Mouse (Mus musculus): ENCODE results near the gene Rplp1. TPM values are rescaled to one million over a fixed set of nuclear protein-coding genes. Genes with fewer than 3 reads are reported as not detected.

Gene Rplp1
- total and polyA plus RNA-seq, 2 experiments: 1,606 to 6,066 TPM

- no peak for TF ChIP-seq POLR2A (IDR thresholded peaks at IDR 0.05; ENCODE audit: extremely low read depth, insufficient read depth, low read length)
- TF ChIP-seq CTCF (IDR thresholded peaks at IDR 0.05; ENCODE audit: low read depth, low read length): peak; percentile 62
- no peak overlapping the region for H3K4me3 ChIP-seq (ENCODE audit: insufficient read depth, low read depth, low read length)
- no peak overlapping the region for H3K9ac ChIP-seq (ENCODE audit: low read depth, low read length)
- H3K27ac ChIP-seq (replicated peaks; ENCODE audit: insufficient read depth, low read depth, low read length): no peak overlapping the region
- peak; percentile 15 for DNase-seq (ENCODE audit: extremely low read depth, low read depth, low spot score)
- no peaks in the 10 kb centered on the region; the same call in 1 of the 2 replicates for H3K27me3 ChIP-seq (ENCODE audit: control insufficient read depth, insufficient read depth, low read length)
- WGBS: 59% methylated on average over 2 of the region's 2 CpGs
- H3K4me1 ChIP-seq (ENCODE audit: control insufficient read depth, insufficient read depth, low read length): no peaks in the 10 kb centered on the region
- H3K79me2 ChIP-seq (ENCODE audit: control insufficient read depth, insufficient read depth, low read length): no peaks in the 10 kb centered on the region
- H3K36me3 ChIP-seq (ENCODE audit: control insufficient read depth, insufficient read depth, low read length): no peaks in the 10 kb centered on the region
Observed at GRCm38 (mm10) chr9:61878889-61879288, 35.5 kb downstream of the Rplp1 start.

DNA sequence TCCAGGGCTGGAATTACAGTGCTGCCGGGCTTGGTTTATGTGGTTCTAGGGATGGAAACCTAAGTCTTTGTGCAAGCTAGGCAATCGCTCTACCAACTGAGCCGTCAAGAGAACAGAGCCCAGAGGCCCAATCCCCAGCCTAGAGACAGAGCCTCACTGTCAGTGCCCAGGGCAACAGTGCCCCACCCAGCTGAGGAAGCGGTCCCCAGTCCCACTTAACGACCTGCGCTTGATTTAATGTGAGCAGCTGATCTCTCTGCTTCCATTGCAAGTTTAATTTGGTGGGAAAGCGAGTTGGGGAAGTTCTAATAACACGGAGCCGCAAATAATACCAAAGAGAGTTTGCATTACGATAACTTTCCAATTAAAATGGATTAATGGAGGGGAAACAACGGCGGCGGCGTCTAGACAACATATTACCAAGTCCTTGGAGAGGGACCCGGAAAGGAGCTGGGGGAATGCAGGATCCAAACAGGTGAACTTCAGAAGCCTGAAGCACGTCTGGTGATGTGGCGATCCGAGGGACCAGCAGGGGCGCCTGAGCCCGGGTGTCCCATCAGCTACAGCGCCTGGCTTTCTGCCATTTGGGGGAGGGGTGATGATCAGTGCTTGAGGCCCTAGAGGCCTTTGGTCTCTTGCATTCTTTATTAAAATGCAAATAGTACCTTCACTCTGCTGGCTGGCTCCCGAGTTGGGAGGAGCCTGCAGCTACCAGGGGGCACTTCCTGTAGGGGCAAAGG lies 36.8 kb downstream of the Rplp1 start:
- no peaks in the 10 kb centered on the region for H3K36me3 ChIP-seq (ENCODE audit: control insufficient read depth, insufficient read depth, low read length)
- H3K27ac ChIP-seq (replicated peaks; ENCODE audit: insufficient read depth, low read depth, low read length): no peak overlapping the region
- no peaks in the 10 kb centered on the region for H3K4me1 ChIP-seq (ENCODE audit: control insufficient read depth, insufficient read depth, low read length)
- DNase-seq (ENCODE audit: extremely low read depth, low read depth, low spot score): no peak
- H3K79me2 ChIP-seq (ENCODE audit: control insufficient read depth, insufficient read depth, low read length): no peaks in the 10 kb centered on the region
- 52% methylated on average over 22 of the region's 22 CpGs for WGBS
- no peak overlapping the region for H3K4me3 ChIP-seq (ENCODE audit: insufficient read depth, low read depth, low read length)
- no peak overlapping the region for H3K9ac ChIP-seq (ENCODE audit: low read depth, low read length)
- TF ChIP-seq CTCF (IDR thresholded peaks at IDR 0.05; ENCODE audit: low read depth, low read length) (no peak), POLR2A (IDR thresholded peaks at IDR 0.05; ENCODE audit: extremely low read depth, insufficient read depth, low read length) (no peak)
- H3K27me3 ChIP-seq (ENCODE audit: control insufficient read depth, insufficient read depth, low read length): no peaks in the 10 kb centered on the region; the same call in 1 of the 2 replicates

- H3K36me3 ChIP-seq (ENCODE audit: control insufficient read depth, insufficient read depth, low read length): no peaks in the 10 kb centered on the region
- WGBS: 76% methylated on average over 8 of the region's 8 CpGs
- no peak overlapping the region for H3K27ac ChIP-seq (replicated peaks; ENCODE audit: insufficient read depth, low read depth, low read length)
- H3K9ac ChIP-seq (ENCODE audit: low read depth, low read length): no peak overlapping the region
- H3K27me3 ChIP-seq (ENCODE audit: control insufficient read depth, insufficient read depth, low read length): no peaks in the 10 kb centered on the region
- DNase-seq (ENCODE audit: extremely low read depth, low read depth, low spot score): no peak
- no peak overlapping the region for H3K4me3 ChIP-seq (ENCODE audit: insufficient read depth, low read depth, low read length)
- H3K4me1 ChIP-seq (ENCODE audit: control insufficient read depth, insufficient read depth, low read length): no peaks in the 10 kb centered on the region
- no peaks in the 10 kb centered on the region for H3K79me2 ChIP-seq (ENCODE audit: control insufficient read depth, insufficient read depth, low read length)
- TF ChIP-seq POLR2A (IDR thresholded peaks at IDR 0.05; ENCODE audit: extremely low read depth, insufficient read depth, low read length): no peak
- TF ChIP-seq CTCF (IDR thresholded peaks at IDR 0.05; ENCODE audit: low read depth, low read length): no peak
Observed at GRCm38 (mm10) chr9:61873325-61873724, 41.0 kb downstream of the Rplp1 start.

DNA sequence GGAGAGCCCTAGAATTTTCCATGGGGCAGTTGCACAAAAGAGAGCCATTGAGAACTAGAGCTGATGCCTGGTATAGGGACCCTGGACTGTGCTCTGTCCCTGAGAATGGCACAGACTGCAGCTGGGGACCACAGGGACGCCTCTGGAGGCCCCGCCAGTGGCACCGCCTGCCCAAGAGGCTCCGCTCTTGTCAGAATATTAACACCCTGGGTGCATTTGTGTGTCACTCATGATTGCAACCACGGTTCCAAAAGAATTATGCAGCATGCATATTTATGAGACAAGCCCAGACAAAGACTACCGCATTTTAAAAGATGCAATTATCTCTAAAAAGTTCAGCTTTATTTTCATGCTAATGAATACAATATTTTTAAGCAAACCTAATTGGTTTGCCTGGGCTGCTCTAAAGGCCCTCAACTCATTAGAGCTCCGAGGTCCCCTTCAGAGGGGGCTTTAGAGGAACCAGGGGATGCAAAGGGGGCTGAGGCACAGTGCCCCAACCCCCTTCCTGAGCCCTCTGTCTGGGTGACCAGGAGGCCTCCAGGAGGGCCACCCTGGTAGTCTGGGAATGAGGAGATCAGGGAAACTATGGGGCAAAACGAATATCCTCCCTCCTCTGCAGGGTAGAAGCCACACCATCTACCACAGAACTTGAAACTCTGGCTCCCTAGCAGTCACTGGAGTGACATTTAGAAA lies 41.9 kb downstream of the Rplp1 start:
- TF ChIP-seq POLR2A (IDR thresholded peaks at IDR 0.05; ENCODE audit: extremely low read depth, insufficient read depth, low read length): no peak
- no peak for TF ChIP-seq CTCF (IDR thresholded peaks at IDR 0.05; ENCODE audit: low read depth, low read length)
- DNase-seq (ENCODE audit: extremely low read depth, low read depth, low spot score): no peak
- no peaks in the 10 kb centered on the region for H3K79me2 ChIP-seq (ENCODE audit: control insufficient read depth, insufficient read depth, low read length)
- 86% methylated on average over 8 of the region's 8 CpGs for WGBS
- H3K4me3 ChIP-seq (ENCODE audit: insufficient read depth, low read depth, low read length): no peak overlapping the region
- H3K27me3 ChIP-seq (ENCODE audit: control insufficient read depth, insufficient read depth, low read length): no peaks in the 10 kb centered on the region
- no peaks in the 10 kb centered on the region for H3K36me3 ChIP-seq (ENCODE audit: control insufficient read depth, insufficient read depth, low read length)
- no peak overlapping the region for H3K9ac ChIP-seq (ENCODE audit: low read depth, low read length)
- no peaks in the 10 kb centered on the region for H3K4me1 ChIP-seq (ENCODE audit: control insufficient read depth, insufficient read depth, low read length)
- H3K27ac ChIP-seq (replicated peaks; ENCODE audit: insufficient read depth, low read depth, low read length): no peak overlapping the region

DNA sequence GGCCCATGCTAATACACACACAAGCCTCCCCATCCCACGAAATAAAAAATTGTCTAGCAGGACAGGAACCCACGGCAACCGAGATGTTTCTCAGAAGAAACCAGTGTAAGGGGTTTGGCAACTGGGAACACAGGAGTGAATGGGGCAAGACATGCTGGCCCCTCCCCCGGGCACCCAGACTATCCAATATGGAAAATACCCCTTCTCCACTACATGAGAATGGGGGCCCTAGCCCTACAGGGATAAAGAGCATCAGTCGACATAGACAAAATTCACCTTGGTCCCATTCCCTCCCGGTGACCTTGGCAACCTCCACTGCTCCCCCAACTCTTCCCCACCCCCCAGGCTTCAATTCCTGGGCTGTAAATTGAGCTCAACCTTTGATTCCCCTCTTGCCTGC lies 42.5 kb downstream of the Rplp1 start:
- no peaks in the 10 kb centered on the region for H3K79me2 ChIP-seq (ENCODE audit: control insufficient read depth, insufficient read depth, low read length)
- no peaks in the 10 kb centered on the region for H3K4me1 ChIP-seq (ENCODE audit: control insufficient read depth, insufficient read depth, low read length)
- H3K4me3 ChIP-seq (ENCODE audit: insufficient read depth, low read depth, low read length): no peak overlapping the region
- no peak overlapping the region for H3K9ac ChIP-seq (ENCODE audit: low read depth, low read length)
- no peaks in the 10 kb centered on the region for H3K36me3 ChIP-seq (ENCODE audit: control insufficient read depth, insufficient read depth, low read length)
- H3K27ac ChIP-seq (replicated peaks; ENCODE audit: insufficient read depth, low read depth, low read length): no peak overlapping the region
- DNase-seq (ENCODE audit: extremely low read depth, low read depth, low spot score): no peak
- TF ChIP-seq POLR2A (IDR thresholded peaks at IDR 0.05; ENCODE audit: extremely low read depth, insufficient read depth, low read length): no peak
- TF ChIP-seq CTCF (IDR thresholded peaks at IDR 0.05; ENCODE audit: low read depth, low read length): no peak
- 80% methylated on average over 6 of the region's 6 CpGs for WGBS
- no peaks in the 10 kb centered on the region for H3K27me3 ChIP-seq (ENCODE audit: control insufficient read depth, insufficient read depth, low read length)

- 85% methylated on average over 11 of the region's 11 CpGs for WGBS
- Histone ChIP-seq H3K79me2 (ENCODE audit: control insufficient read depth, insufficient read depth, low read length) (no peaks in the 10 kb centered on the region), H3K4me1 (ENCODE audit: control insufficient read depth, insufficient read depth, low read length) (no peaks in the 10 kb centered on the region), H3K9ac (ENCODE audit: low read depth, low read length) (no peak overlapping the region), H3K36me3 (ENCODE audit: control insufficient read depth, insufficient read depth, low read length) (no peaks in the 10 kb centered on the region), H3K4me3 (ENCODE audit: insufficient read depth, low read depth, low read length) (no peak overlapping the region), H3K27me3 (ENCODE audit: control insufficient read depth, insufficient read depth, low read length) (no peaks in the 10 kb centered on the region), H3K27ac (replicated peaks; ENCODE audit: insufficient read depth, low read depth, low read length) (no peak overlapping the region)
- no peak for DNase-seq (ENCODE audit: extremely low read depth, low read depth, low spot score)
- TF ChIP-seq CTCF (IDR thresholded peaks at IDR 0.05; ENCODE audit: low read depth, low read length) (no peak), POLR2A (IDR thresholded peaks at IDR 0.05; ENCODE audit: extremely low read depth, insufficient read depth, low read length) (no peak)
Observed at GRCm38 (mm10) chr9:61867659-61868058, 46.7 kb downstream of the Rplp1 start.

Other genes with a start within 250 kb of the Rplp1 start
- gene Kif23, start 32.2 kb upstream of the Rplp1 start, total RNA-seq (2014; rRNA removed): 0.83 and 1.1 TPM in 2 replicates
- gene Kif23, start 32.2 kb upstream of the Rplp1 start, polyA plus RNA-seq (2012; rRNA removed): 0.05 and 0.43 TPM in 2 replicates
- gene Paqr5, start 112.3 kb upstream of the Rplp1 start, total RNA-seq (2014; rRNA removed): 0.07 TPM in 1 of 2 replicates, not detected in the other
- gene Paqr5, start 112.3 kb upstream of the Rplp1 start, polyA plus RNA-seq (2012; rRNA removed): 0.13 TPM in 1 of 2 replicates, not detected in the other
- gene Glce, start 208.1 kb upstream of the Rplp1 start, total RNA-seq (2014; rRNA removed): 18.3 and 24.3 TPM in 2 replicates
- gene Glce, start 208.1 kb upstream of the Rplp1 start, polyA plus RNA-seq (2012; rRNA removed): 3.0 and 4.6 TPM in 2 replicates

All from liver, adult 2 months (tissue).